Mouse (Mus musculus) C2C12 (cell line): ENCODE measurements around the gene Rbbp6.

ENCODE experiments used
- CEBPB ChIP-seq: IDR thresholded peaks from one replicate; pipeline ENCODE4 v1.6.1; 2011; ENCODE audit warnings: low read depth, mild to moderate bottlenecking, control low read depth, moderate library complexity
- CTCF ChIP-seq: IDR thresholded peaks from one replicate; pipeline ENCODE4 v1.5.1; 2011; ENCODE audit not compliant: control insufficient read depth, insufficient read depth, insufficient read length
- FOSL1 ChIP-seq: IDR thresholded peaks from one replicate; pipeline ENCODE4 v1.8.0; 2011; ENCODE audit warnings: mild to moderate bottlenecking, low read length; ENCODE audit not compliant: poor library complexity, insufficient read depth, severe bottlenecking
- MAX ChIP-seq: IDR thresholded peaks from one replicate; pipeline ENCODE4 v1.6.1; 2011; ENCODE audit warnings: mild to moderate bottlenecking, control low read depth
- MYOD1 ChIP-seq: IDR thresholded peaks from one replicate; pipeline ENCODE4 v1.6.1; 2011; ENCODE audit warnings: low read depth; ENCODE audit not compliant: control insufficient read depth, insufficient read length
- MYOG ChIP-seq: IDR thresholded peaks from one replicate; pipeline ENCODE4 v1.6.1; 2011; ENCODE audit not compliant: control insufficient read depth, insufficient read length; ENCODE audit errors: extremely low read depth

DNA sequence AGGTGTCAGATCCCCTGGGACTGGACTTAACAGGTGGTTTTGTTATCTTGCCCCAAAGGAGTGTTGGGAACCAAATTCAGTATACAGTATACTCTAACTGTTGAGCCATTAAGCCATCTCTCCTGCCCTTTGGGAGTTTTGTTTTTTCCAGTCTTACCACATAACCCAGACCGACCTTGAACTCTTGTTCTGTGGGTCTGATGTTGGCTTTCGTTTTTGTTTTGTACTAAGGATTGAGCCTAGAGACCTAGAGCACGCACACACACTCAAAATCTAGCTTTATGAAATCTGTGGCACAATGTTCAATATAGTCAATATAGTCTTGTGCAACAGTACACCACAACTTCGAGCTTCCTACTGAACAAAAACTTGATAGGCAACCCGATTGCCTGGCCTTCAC lies 39.0 kb downstream of the Rbbp6 start:
- TF ChIP-seq MYOD1 (no peak), CTCF (no peak), MYOG (no peak), MAX (no peak), FOSL1 (no peak), CEBPB (no peak)
